Mouse (Mus musculus) limb, embryonic 13.5 days (tissue): ENCODE results near the gene Gm3045. TPM values are rescaled to one million over a fixed set of nuclear protein-coding genes. Genes with fewer than 3 reads are reported as not detected.

ENCODE experiments used
- ATAC-seq: fragments of 200-750 bp; cut with Nextera tagmentation; 2 replicates; pipeline ENCODE4 v1.8.0; 2017; ENCODE audit warnings: low read depth, moderate number of reproducible peaks, moderate TSS enrichment; ENCODE audit not compliant: low FRiP score
- H3K27ac ChIP-seq: fragments of 300-500 bp; sonication (generic); 2 replicates; pipeline ENCODE4 v1.5.1; 2015; ENCODE audit warnings: inconsistent platforms, mild to moderate bottlenecking, moderate library complexity
- H3K27me3 ChIP-seq: fragments of 300-500 bp; sonication (generic); 2 replicates; pipeline ENCODE4 v1.6.1; 2015; ENCODE audit warnings: mild to moderate bottlenecking, inconsistent platforms
- H3K36me3 ChIP-seq: fragments of 300-500 bp; sonication (generic); 2 replicates; pipeline ENCODE4 v1.6.1; 2015; ENCODE audit warnings: inconsistent platforms, mild to moderate bottlenecking, moderate library complexity
- H3K4me1 ChIP-seq: fragments of 300-500 bp; sonication (generic); 2 replicates; pipeline ENCODE4 v1.6.1; 2015; ENCODE audit warnings: inconsistent platforms
- H3K4me2 ChIP-seq: fragments of 300-500 bp; sonication (generic); replicated peaks from 2 replicates; pipeline ENCODE4 v1.6.1; 2015; ENCODE audit warnings: inconsistent platforms, mild to moderate bottlenecking, moderate library complexity
- H3K4me3 ChIP-seq: fragments of 300-500 bp; sonication (generic); 2 replicates; pipeline ENCODE4 v1.5.1; 2015; ENCODE audit warnings: moderate library complexity, mild to moderate bottlenecking, inconsistent platforms
- H3K9ac ChIP-seq: fragments of 300-500 bp; sonication (generic); 2 replicates; pipeline ENCODE4 v1.6.1; 2015; ENCODE audit warnings: mild to moderate bottlenecking, inconsistent platforms
- H3K9me3 ChIP-seq: fragments of 300-500 bp; sonication (generic); 2 replicates; pipeline ENCODE4 v1.6.1; 2016; ENCODE audit warnings: inconsistent platforms
- WGBS: fragments of 180-500 bp; shearing (Covaris S2); methylation state at CpG from one replicate; pipeline ENCODE4 v1.1.7; 2015; 5-methylcytosine and 5-hydroxymethylcytosine counted together
- polyA plus RNA-seq: library from polyadenylated mRNA; unstranded; fragments of >200 nt; fragmentation: Nextera tagmentation; extraction: Ambion mirVana; gene quantifications from 2 replicates; pipeline ENCODE4 v1.2.1, GENCODE M21; 2015

Gene Gm3045
- polyA plus RNA-seq, 1 experiment from 2014 or later, result 0.13 TPM

- Histone ChIP-seq H3K4me1 (peaks cover 8% of the 10 kb centered on the region), H3K27ac (no peak overlapping the region), H3K9ac (no peak overlapping the region), H3K36me3 (no peaks in the 10 kb centered on the region), H3K4me2 (no peak overlapping the region), H3K27me3 (peaks cover 28% of the 10 kb centered on the region), H3K9me3 (0 out of 2 replicates have a peak, but pooled peaks cover 4% of the 10 kb centered on the region), H3K4me3 (no peak overlapping the region)
- WGBS, result 79% methylated on average over 7 of the region's 7 CpGs
- no peak for ATAC-seq
Measured at GRCm38 (mm10) chr13:56443411-56443810, 17.0 kb downstream of the Gm3045 start.

GRCm38 (mm10) chr13:56444112-56444511 is 17.7 kb downstream of the Gm3045 start:
- H3K4me3 ChIP-seq, result no peak overlapping the region
- 0 out of 2 replicates have a peak, but pooled peaks cover 4% of the 10 kb centered on the region for H3K9me3 ChIP-seq
- ATAC-seq, result no peak
- H3K27ac ChIP-seq, result no peak overlapping the region
- no peak overlapping the region for H3K9ac ChIP-seq
- WGBS, result 90% methylated on average over 3 of the region's 3 CpGs
- no peak overlapping the region for H3K4me2 ChIP-seq
- H3K4me1 ChIP-seq, result peaks cover 5% of the 10 kb centered on the region
- no peaks in the 10 kb centered on the region for H3K36me3 ChIP-seq
- H3K27me3 ChIP-seq, result peaks cover 26% of the 10 kb centered on the region

- Histone ChIP-seq H3K27me3 (peaks cover 17% of the 10 kb centered on the region), H3K9ac (no peak overlapping the region), H3K4me2 (no peak overlapping the region), H3K36me3 (no peaks in the 10 kb centered on the region), H3K4me3 (no peak overlapping the region), H3K9me3 (0 out of 2 replicates have a peak, but pooled peaks cover 4% of the 10 kb centered on the region), H3K4me1 (peaks cover 12% of the 10 kb centered on the region), H3K27ac (no peak overlapping the region)
- 86% methylated on average over 6 of the region's 6 CpGs for WGBS
- ATAC-seq, result no peak
Measured at GRCm38 (mm10) chr13:56444996-56445395, 18.6 kb downstream of the Gm3045 start.

GRCm38 (mm10) chr13:56449239-56450030 is 23.0 kb downstream of the Gm3045 start:
- Histone ChIP-seq H3K36me3 (no peaks in the 10 kb centered on the region), H3K9me3 (no peaks in the 10 kb centered on the region), H3K4me1 (peaks cover 12% of the 10 kb centered on the region), H3K27ac (no peak overlapping the region), H3K4me2 (no peak overlapping the region), H3K27me3 (peaks cover 5% of the 10 kb centered on the region; the same call in 1 of the 2 replicates), H3K9ac (no peak overlapping the region), H3K4me3 (no peak overlapping the region)
- 71% methylated on average over 10 of the region's 10 CpGs for WGBS
- ATAC-seq, result no peak

GRCm38 (mm10) chr13:56450035-56450434 is 23.6 kb downstream of the Gm3045 start:
- ATAC-seq, result no peak
- Histone ChIP-seq H3K9me3 (no peaks in the 10 kb centered on the region), H3K9ac (no peak overlapping the region), H3K4me2 (no peak overlapping the region), H3K27me3 (peaks cover 5% of the 10 kb centered on the region; the same call in 1 of the 2 replicates), H3K4me1 (peaks cover 12% of the 10 kb centered on the region), H3K27ac (no peak overlapping the region), H3K4me3 (no peak overlapping the region), H3K36me3 (no peaks in the 10 kb centered on the region)
- 78% methylated on average over 8 of the region's 8 CpGs for WGBS

- peaks cover 7% of the 10 kb centered on the region; the same call in 1 of the 2 replicates for H3K27me3 ChIP-seq
- H3K9ac ChIP-seq, result no peak overlapping the region
- no peak overlapping the region for H3K4me3 ChIP-seq
- no peak for ATAC-seq
- H3K4me2 ChIP-seq, result 0 out of 2 replicates have a peak overlapping the region, but pooled peaks have one; percentile 4
- WGBS, result 52% methylated on average over 9 of the region's 9 CpGs
- H3K27ac ChIP-seq, result no peak overlapping the region
- H3K9me3 ChIP-seq, result no peaks in the 10 kb centered on the region
- H3K36me3 ChIP-seq, result no peaks in the 10 kb centered on the region
- H3K4me1 ChIP-seq, result peaks cover 13% of the 10 kb centered on the region
Measured at GRCm38 (mm10) chr13:56458001-56458400, 31.6 kb downstream of the Gm3045 start.

- Histone ChIP-seq H3K9ac (no peak overlapping the region), H3K4me3 (no peak overlapping the region), H3K27me3 (peaks cover 6% of the 10 kb centered on the region; the same call in 1 of the 2 replicates), H3K4me1 (peaks cover 18% of the 10 kb centered on the region), H3K36me3 (no peaks in the 10 kb centered on the region), H3K9me3 (no peaks in the 10 kb centered on the region), H3K4me2 (no peak overlapping the region), H3K27ac (no peak overlapping the region)
- WGBS, result 70% methylated on average over 4 of the region's 4 CpGs
- ATAC-seq, result no peak
Measured at GRCm38 (mm10) chr13:56461460-56461859, 35.1 kb downstream of the Gm3045 start.

GRCm38 (mm10) chr13:56462791-56463190 is 36.4 kb downstream of the Gm3045 start:
- no peak overlapping the region for H3K4me3 ChIP-seq
- peaks cover 4% of the 10 kb centered on the region; the same call in 1 of the 2 replicates for H3K27me3 ChIP-seq
- H3K9me3 ChIP-seq, result no peaks in the 10 kb centered on the region
- 76% methylated on average over 4 of the region's 4 CpGs for WGBS
- no peak overlapping the region for H3K4me2 ChIP-seq
- H3K27ac ChIP-seq, result no peak overlapping the region
- no peak overlapping the region for H3K9ac ChIP-seq
- no peaks in the 10 kb centered on the region for H3K36me3 ChIP-seq
- H3K4me1 ChIP-seq, result peaks cover 14% of the 10 kb centered on the region
- ATAC-seq, result no peak

GRCm38 (mm10) chr13:56463261-56463660 is 36.9 kb downstream of the Gm3045 start:
- no peak for ATAC-seq
- Histone ChIP-seq H3K4me3 (no peak overlapping the region), H3K4me2 (no peak overlapping the region), H3K27me3 (peaks cover 4% of the 10 kb centered on the region; the same call in 1 of the 2 replicates), H3K4me1 (peaks cover 11% of the 10 kb centered on the region), H3K27ac (no peak overlapping the region), H3K9ac (no peak overlapping the region), H3K36me3 (no peaks in the 10 kb centered on the region), H3K9me3 (no peaks in the 10 kb centered on the region)
- 91% methylated on average over 7 of the region's 7 CpGs for WGBS

- no peak overlapping the region for H3K9ac ChIP-seq
- H3K4me3 ChIP-seq, result no peak overlapping the region
- peaks cover 4% of the 10 kb centered on the region; the same call in 1 of the 2 replicates for H3K27me3 ChIP-seq
- H3K4me2 ChIP-seq, result no peak overlapping the region
- no peaks in the 10 kb centered on the region for H3K36me3 ChIP-seq
- 67% methylated on average over 6 of the region's 6 CpGs for WGBS
- H3K27ac ChIP-seq, result no peak overlapping the region
- ATAC-seq, result no peak
- H3K9me3 ChIP-seq, result no peaks in the 10 kb centered on the region
- H3K4me1 ChIP-seq, result peaks cover 11% of the 10 kb centered on the region
Measured at GRCm38 (mm10) chr13:56463750-56464149, 37.4 kb downstream of the Gm3045 start.

GRCm38 (mm10) chr13:56467786-56468185 is 41.4 kb downstream of the Gm3045 start:
- Histone ChIP-seq H3K27me3 (peaks cover 4% of the 10 kb centered on the region; the same call in 1 of the 2 replicates), H3K4me1 (peaks cover 13% of the 10 kb centered on the region), H3K4me3 (no peak overlapping the region), H3K27ac (no peak overlapping the region), H3K9ac (no peak overlapping the region), H3K9me3 (no peaks in the 10 kb centered on the region), H3K4me2 (no peak overlapping the region), H3K36me3 (no peaks in the 10 kb centered on the region)
- WGBS, result 93% methylated on average over 7 of the region's 7 CpGs
- no peak for ATAC-seq

- Histone ChIP-seq H3K4me3 (no peak overlapping the region), H3K9ac (no peak overlapping the region), H3K4me1 (peaks cover 12% of the 10 kb centered on the region), H3K27me3 (peaks cover under 1% of the 10 kb centered on the region; the same call in 1 of the 2 replicates), H3K36me3 (no peaks in the 10 kb centered on the region), H3K27ac (no peak overlapping the region), H3K4me2 (no peak overlapping the region), H3K9me3 (no peaks in the 10 kb centered on the region)
- no peak for ATAC-seq
- 88% methylated on average over 4 of the region's 4 CpGs for WGBS
Measured at GRCm38 (mm10) chr13:56468536-56468935, 42.1 kb downstream of the Gm3045 start.
